Mouse (Mus musculus) liver, postnatal 0 days (tissue): ENCODE results near the gene Dclk1.

Experiments used
- CTCF ChIP-seq: sonication (generic); IDR thresholded peaks from 2 replicates; pipeline ENCODE4 v1.5.1; 2016; ENCODE audit warnings: antibody characterized with exemption, low read depth
- EP300 ChIP-seq: IDR thresholded peaks from 2 replicates; pipeline ENCODE4 v1.6.1; 2016; ENCODE audit warnings: antibody characterized with exemption, low read depth, mild to moderate bottlenecking

- TF ChIP-seq EP300 (no peak), CTCF (no peak)
Measured at GRCm38 (mm10) chr3:55315827-55316226, 73.7 kb downstream of the Dclk1 start.
